Mouse (Mus musculus): Measurements from ENCODE around the gene Fam213a. TPM values are rescaled to one million over a fixed set of nuclear protein-coding genes. Genes with fewer than 3 reads are reported as not detected.

Fam213a gene
- polyA plus RNA-seq, 1 experiment from 2014 or later = 40.6 TPM

DNA sequence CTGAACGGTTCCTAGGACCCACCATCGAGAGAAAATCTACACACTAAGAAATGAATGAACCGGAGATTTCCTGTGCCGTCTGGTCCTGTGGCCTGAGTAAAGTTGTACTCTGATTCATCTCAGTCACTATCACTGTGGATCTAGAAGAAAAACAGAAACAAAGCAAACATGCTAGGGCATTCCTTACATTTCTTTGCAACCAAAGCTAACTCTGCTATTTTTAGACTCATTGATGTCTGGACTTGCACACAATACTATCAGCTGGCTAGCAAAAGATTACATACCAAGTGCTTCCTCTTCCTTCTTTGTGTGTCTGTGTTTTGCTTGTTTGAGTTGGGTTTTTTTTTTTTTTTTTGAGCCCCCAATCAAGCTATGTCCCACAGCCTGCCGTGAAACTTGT, 3.9 kb upstream of the Fam213a start:
- WGBS = 12% methylated on average over 5 of the region's 5 CpGs
- Histone ChIP-seq H3K9me3 (ENCODE audit: low read length) (no peaks in the 10 kb centered on the region), H3K9ac (replicated peaks; ENCODE audit: low read depth) (no peak overlapping the region), H3K4me1 (ENCODE audit: insufficient read depth, low read depth, low read length) (no peaks in the 10 kb centered on the region; the same call in 1 of the 2 replicates), H3K27me3 (replicated peaks; ENCODE audit: insufficient read depth, low read length) (no peaks in the 10 kb centered on the region), H3K36me3 (ENCODE audit: insufficient read depth, low read length) (no peaks in the 10 kb centered on the region), H3K4me2 (replicated peaks; ENCODE audit: low read depth, low read length) (no peak overlapping the region), H3K4me3 (ENCODE audit: low read depth, low read length) (no peak overlapping the region), H3K27ac (ENCODE audit: low read length) (no peak overlapping the region)
- DNase-seq (ENCODE audit: low spot score) (no peak), ATAC-seq (no peak)
- TF ChIP-seq CTCF (IDR thresholded peaks at IDR 0.05) (no peak), EP300 (IDR thresholded peaks at IDR 0.05) (no peak)

DNA sequence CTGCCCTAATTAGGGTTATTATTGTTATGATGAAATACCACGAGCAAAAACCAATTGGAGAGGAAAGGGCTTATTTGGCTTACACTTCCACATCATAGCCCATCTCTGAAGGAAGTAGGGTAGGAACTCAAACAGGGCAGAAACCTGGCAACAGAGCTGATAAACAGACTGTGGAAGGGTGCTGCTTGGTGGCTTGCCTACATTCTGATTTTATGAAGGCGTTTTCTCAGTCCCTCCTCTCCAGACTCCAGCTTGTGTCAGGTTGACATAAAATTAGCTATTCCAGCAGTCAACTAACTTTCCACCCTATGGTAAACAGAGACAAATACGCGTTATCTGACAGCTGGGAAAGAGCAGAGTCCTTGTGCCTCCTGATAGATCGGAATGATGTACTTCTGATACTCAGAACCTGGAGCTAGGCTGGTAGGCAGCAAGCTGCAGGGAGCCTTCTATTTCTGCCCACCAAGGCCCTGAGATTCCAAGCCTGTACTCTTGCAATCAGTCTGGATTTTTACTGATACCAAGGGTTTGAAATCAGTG, 1.2 kb upstream of the Fam213a start:
- no peak overlapping the region for H3K27ac ChIP-seq (ENCODE audit: low read length)

DNA sequence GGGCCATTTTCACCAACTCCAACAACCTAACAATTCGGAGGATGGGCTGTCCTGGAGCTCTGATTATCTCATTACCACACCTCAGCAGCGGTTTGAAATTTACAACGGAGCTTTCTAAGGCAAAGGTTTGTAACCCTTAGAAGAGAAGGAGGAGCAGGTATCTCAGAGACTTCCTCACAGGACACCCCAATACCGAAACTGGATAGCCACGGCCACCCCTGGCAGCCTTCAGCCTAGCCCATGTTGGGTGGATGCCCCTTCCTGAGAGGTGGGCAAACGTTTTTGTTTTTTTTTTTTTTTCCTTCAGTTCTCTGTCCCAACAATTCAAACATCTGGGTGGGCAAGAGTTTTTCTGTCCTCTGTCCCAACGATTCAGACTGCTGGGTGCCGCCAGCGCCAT, 445 bp downstream of the Fam213a start:
- no peaks in the 10 kb centered on the region for H3K36me3 ChIP-seq (ENCODE audit: insufficient read depth, low read length)
- ATAC-seq = no peak
- H3K9me3 ChIP-seq (ENCODE audit: low read length) = no peaks in the 10 kb centered on the region
- 13% methylated on average over 9 of the region's 9 CpGs for WGBS
- DNase-seq (ENCODE audit: low spot score) = no peak
- peak overlapping the region; percentile 89 for H3K4me2 ChIP-seq (replicated peaks; ENCODE audit: low read depth, low read length)
- peak overlapping the region; percentile 55 for H3K4me3 ChIP-seq (ENCODE audit: low read depth, low read length)
- TF ChIP-seq EP300 (IDR thresholded peaks at IDR 0.05) = no peak
- H3K9ac ChIP-seq (replicated peaks; ENCODE audit: low read depth) = peak overlapping the region; percentile 46
- peaks cover 4% of the 10 kb centered on the region; the same call in 1 of the 2 replicates for H3K4me1 ChIP-seq (ENCODE audit: insufficient read depth, low read depth, low read length)
- H3K27me3 ChIP-seq (replicated peaks; ENCODE audit: insufficient read depth, low read length) = no peaks in the 10 kb centered on the region
- H3K27ac ChIP-seq (ENCODE audit: low read length) = no peak overlapping the region

More for the DNA sequence above, 1.2 kb upstream of the Fam213a start:
- Histone ChIP-seq H3K9me3 (ENCODE audit: low read length) (no peaks in the 10 kb centered on the region), H3K4me2 (replicated peaks; ENCODE audit: low read depth, low read length) (no peak overlapping the region), H3K4me3 (ENCODE audit: low read depth, low read length) (no peak overlapping the region), H3K4me1 (ENCODE audit: insufficient read depth, low read depth, low read length) (no peaks in the 10 kb centered on the region; the same call in 1 of the 2 replicates), H3K9ac (replicated peaks; ENCODE audit: low read depth) (no peak overlapping the region), H3K36me3 (ENCODE audit: insufficient read depth, low read length) (no peaks in the 10 kb centered on the region), H3K27me3 (replicated peaks; ENCODE audit: insufficient read depth, low read length) (no peaks in the 10 kb centered on the region)
- DNase-seq (ENCODE audit: low spot score) (no peak), ATAC-seq (no peak)
- no peak for TF ChIP-seq CTCF (IDR thresholded peaks at IDR 0.05)
- no peak for TF ChIP-seq EP300 (IDR thresholded peaks at IDR 0.05)
- WGBS = 65% methylated on average over 5 of the region's 5 CpGs

DNA sequence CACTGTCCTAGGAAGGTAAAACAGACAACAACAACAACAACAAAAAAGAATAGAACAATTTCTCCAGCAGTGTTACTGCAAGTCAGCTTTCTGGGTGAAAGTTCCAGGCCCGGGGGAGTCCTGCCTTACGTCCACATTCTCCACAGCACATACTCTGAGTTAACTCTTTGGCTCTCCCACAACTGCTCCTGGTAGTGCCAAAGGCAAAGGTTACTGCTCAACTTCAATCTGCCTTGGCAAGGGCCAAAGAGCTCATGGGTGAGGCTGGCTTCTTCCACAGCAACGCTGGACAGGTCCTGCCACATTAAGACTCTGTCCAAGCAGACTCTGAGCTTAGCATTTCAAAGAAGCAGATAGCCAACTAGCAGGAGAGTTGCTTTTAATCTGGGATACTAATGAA, 1.7 kb downstream of the Fam213a start:
- Histone ChIP-seq H3K4me3 (ENCODE audit: low read depth, low read length) (no peak overlapping the region), H3K36me3 (ENCODE audit: insufficient read depth, low read length) (no peaks in the 10 kb centered on the region), H3K27ac (ENCODE audit: low read length) (no peak overlapping the region), H3K9ac (replicated peaks; ENCODE audit: low read depth) (no peak overlapping the region), H3K4me2 (replicated peaks; ENCODE audit: low read depth, low read length) (no peak overlapping the region), H3K9me3 (ENCODE audit: low read length) (no peaks in the 10 kb centered on the region), H3K27me3 (replicated peaks; ENCODE audit: insufficient read depth, low read length) (no peaks in the 10 kb centered on the region), H3K4me1 (ENCODE audit: insufficient read depth, low read depth, low read length) (peaks cover 11% of the 10 kb centered on the region; the same call in 1 of the 2 replicates)
- TF ChIP-seq EP300 (IDR thresholded peaks at IDR 0.05) = no peak
- TF ChIP-seq CTCF (IDR thresholded peaks at IDR 0.05) = no peak
- DNase-seq (ENCODE audit: low spot score) = no peak
- ATAC-seq = no peak
- 66% methylated on average over 3 of the region's 3 CpGs for WGBS

DNA sequence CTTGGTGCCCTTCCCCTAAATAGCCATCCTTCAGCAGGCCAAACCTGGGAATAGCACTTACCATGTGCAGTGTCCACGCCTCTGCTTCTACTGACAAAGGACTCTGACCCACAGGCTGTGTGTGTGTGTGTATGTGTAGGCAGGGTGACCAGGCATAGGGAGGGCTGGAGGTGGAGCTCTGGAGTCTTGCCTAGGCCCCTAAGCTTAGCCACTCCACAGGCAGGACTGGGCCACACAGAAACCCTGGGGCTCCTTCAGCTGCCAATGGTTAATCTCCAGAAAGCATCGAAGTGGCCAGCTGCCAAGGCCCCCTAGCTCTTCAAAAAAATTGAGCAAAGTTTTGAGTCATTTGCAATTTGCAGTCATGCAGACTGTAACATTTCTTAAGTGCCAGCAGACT, 5.5 kb downstream of the Fam213a start:
- no peak overlapping the region for H3K4me2 ChIP-seq (replicated peaks; ENCODE audit: low read depth, low read length)
- DNase-seq (ENCODE audit: low spot score) (peak; percentile 69), ATAC-seq (peak; percentile 88)
- peaks cover 11% of the 10 kb centered on the region; the same call in 1 of the 2 replicates for H3K4me1 ChIP-seq (ENCODE audit: insufficient read depth, low read depth, low read length)
- WGBS = 18% methylated on average over 2 of the region's 2 CpGs
- H3K9ac ChIP-seq (replicated peaks; ENCODE audit: low read depth) = no peak overlapping the region
- H3K27me3 ChIP-seq (replicated peaks; ENCODE audit: insufficient read depth, low read length) = no peaks in the 10 kb centered on the region
- no peak for TF ChIP-seq EP300 (IDR thresholded peaks at IDR 0.05)
- no peak for TF ChIP-seq CTCF (IDR thresholded peaks at IDR 0.05)
- H3K36me3 ChIP-seq (ENCODE audit: insufficient read depth, low read length) = no peaks in the 10 kb centered on the region
- H3K27ac ChIP-seq (ENCODE audit: low read length) = 0 out of 2 replicates have a peak overlapping the region, but pooled peaks have one; percentile 0
- no peaks in the 10 kb centered on the region for H3K9me3 ChIP-seq (ENCODE audit: low read length)
- H3K4me3 ChIP-seq (ENCODE audit: low read depth, low read length) = no peak overlapping the region

DNA sequence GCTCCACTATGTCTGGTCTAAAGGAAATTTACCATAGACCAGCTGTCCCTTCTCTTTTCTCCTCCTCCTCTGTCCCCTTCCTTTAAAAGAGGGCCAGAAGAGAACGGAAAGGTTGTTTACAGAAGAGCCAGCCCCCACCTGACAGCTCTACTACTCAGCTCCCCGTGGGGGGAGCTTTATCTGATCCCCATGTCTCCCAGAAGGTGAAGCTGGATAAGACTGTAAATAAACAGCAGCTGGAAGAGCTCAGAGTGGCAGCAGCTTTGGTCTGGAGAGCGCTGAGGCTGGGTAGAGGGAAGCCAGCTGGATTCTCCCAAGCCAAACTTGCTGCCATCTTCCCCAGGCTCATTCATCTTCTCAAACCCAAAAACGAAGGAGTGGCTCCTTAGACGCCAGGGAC, 5.9 kb downstream of the Fam213a start:
- H3K36me3 ChIP-seq (ENCODE audit: insufficient read depth, low read length) = no peaks in the 10 kb centered on the region
- no peak overlapping the region for H3K4me2 ChIP-seq (replicated peaks; ENCODE audit: low read depth, low read length)
- TF ChIP-seq EP300 (IDR thresholded peaks at IDR 0.05) (peak; percentile 54), CTCF (IDR thresholded peaks at IDR 0.05) (no peak)
- DNase-seq (ENCODE audit: low spot score) = peak; percentile 75
- 0 out of 2 replicates have a peak overlapping the region, but pooled peaks have one; percentile 0 for H3K27ac ChIP-seq (ENCODE audit: low read length)
- no peaks in the 10 kb centered on the region for H3K9me3 ChIP-seq (ENCODE audit: low read length)
- 18% methylated on average over 5 of the region's 5 CpGs for WGBS
- H3K4me3 ChIP-seq (ENCODE audit: low read depth, low read length) = no peak overlapping the region
- peak; percentile 81 for ATAC-seq
- peaks cover 11% of the 10 kb centered on the region; the same call in 1 of the 2 replicates for H3K4me1 ChIP-seq (ENCODE audit: insufficient read depth, low read depth, low read length)
- no peak overlapping the region for H3K9ac ChIP-seq (replicated peaks; ENCODE audit: low read depth)
- H3K27me3 ChIP-seq (replicated peaks; ENCODE audit: insufficient read depth, low read length) = no peaks in the 10 kb centered on the region

Data from lung, postnatal 0 days (tissue).